ENCODE assay signal across 13 mouse cellular contexts in the genomic region with DNA sequence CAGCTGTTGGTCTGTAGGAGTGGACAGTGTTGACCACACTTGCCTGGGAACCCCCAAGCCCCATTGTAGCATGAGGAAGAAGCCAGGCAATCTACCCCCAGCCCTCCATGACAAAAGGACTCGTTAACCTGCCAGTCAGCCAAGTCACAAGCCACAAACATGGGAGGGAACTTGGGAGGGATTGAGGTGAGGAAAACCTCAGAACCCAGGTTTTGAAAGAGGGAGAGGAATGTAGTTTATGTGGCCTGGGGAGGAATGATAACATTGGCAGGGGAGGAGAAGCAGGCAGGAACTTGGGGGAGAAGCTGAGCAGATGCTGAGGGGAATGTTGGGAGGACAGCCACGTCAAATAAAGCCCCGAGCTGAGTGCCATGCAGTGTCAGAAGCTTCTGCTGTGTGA.
"Had no signal": no experiment of that assay in that cellular context is flagged by ENCODE, and none has a peak within 500 bp of the region (broad histone marks: within the 10 kb centered on the region; RNA-seq: fewer than 3 reads in every experiment).

No protein-coding gene starts in this region.

- DNase-seq: kidney, adult 18-20 months; kidney, postnatal 25 days; lung, postnatal 14 days; midbrain, embryonic 14.5 days; right cerebral cortex, postnatal 4 days; spleen, adult 18-20 months; thymus, adult 18-20 months; thymus, postnatal 25 days had no signal

- H3K27me3 ChIP-seq: limb, embryonic 15.5 days; lung, embryonic 15.5 days; neural tube, embryonic 12.5 days had no signal

- H3K4me3 ChIP-seq: left cerebral cortex, adult 2 months; limb, embryonic 15.5 days; liver, embryonic 12.5 days; lung, embryonic 15.5 days; neural tube, embryonic 12.5 days had no signal

- H3K4me2 ChIP-seq: limb, embryonic 15.5 days; liver, embryonic 12.5 days; lung, embryonic 15.5 days; neural tube, embryonic 12.5 days had no signal

- H3K36me3 ChIP-seq: limb, embryonic 15.5 days; liver, embryonic 12.5 days; neural tube, embryonic 12.5 days had no signal

- ATAC-seq: liver, embryonic 12.5 days had no signal

- H3K9ac ChIP-seq: limb, embryonic 15.5 days; liver, embryonic 12.5 days; lung, embryonic 15.5 days; neural tube, embryonic 12.5 days had no signal

- H3K9me3 ChIP-seq: limb, embryonic 15.5 days; liver, embryonic 12.5 days; lung, embryonic 15.5 days; neural tube, embryonic 12.5 days had no signal

- H3K27ac ChIP-seq: left cerebral cortex, adult 2 months; limb, embryonic 15.5 days; liver, embryonic 12.5 days; lung, embryonic 15.5 days; neural tube, embryonic 12.5 days had no signal
